Mouse (Mus musculus) MEL (cell line): Measurements from ENCODE around the gene Mgat4c. TPM values are rescaled to one million over a fixed set of nuclear protein-coding genes. Genes with fewer than 3 reads are reported as not detected.

ENCODE experiments used
- DNase-seq: peaks from one replicate; pipeline ENCODE4 v3.0.0; 2011; ENCODE audit warnings: low read depth, low spot score
- H3K27ac ChIP-seq: 2 replicates; pipeline ENCODE4 v1.5.1; 2012; ENCODE audit warnings: low read depth, mild to moderate bottlenecking, control low read depth, low read length, moderate library complexity; ENCODE audit not compliant: control insufficient read depth
- H3K27me3 ChIP-seq, 2 experiments: fragments of 150-350 bp in 1 of 2; sonication (generic) in 1 of 2; 2 replicates each; pipeline ENCODE4 v1.6.1; 2012; ENCODE audit warnings: low read length in 2 of 2, mild to moderate bottlenecking in 2 of 2, improper control_type of control experiment in 1 of 2, moderate library complexity in 1 of 2; ENCODE audit not compliant: insufficient read depth in 2 of 2, control insufficient read depth in 1 of 2
- H3K36me3 ChIP-seq, 2 experiments: 2 replicates each; pipeline ENCODE4 v1.6.1; 2012 to 2014; ENCODE audit warnings: low read length in 2 of 2, improper control_type of control experiment in 1 of 2, inconsistent platforms in 1 of 2, mild to moderate bottlenecking in 1 of 2; ENCODE audit not compliant: insufficient read depth in 2 of 2, control insufficient read depth in 1 of 2
- H3K4me1 ChIP-seq, 2 experiments: fragments of 150-350 bp in 1 of 2; sonication (generic) in 1 of 2; 2 replicates each; pipeline ENCODE4 v1.6.1; 2012; ENCODE audit warnings: low read length in 2 of 2, improper control_type of control experiment in 1 of 2, mild to moderate bottlenecking in 1 of 2; ENCODE audit not compliant: insufficient read depth in 2 of 2, control insufficient read depth in 1 of 2
- H3K4me3 ChIP-seq, 2 experiments: fragments of 150-350 bp in 1 of 2; sonication (generic) in 1 of 2; 2 replicates each; pipeline ENCODE4 v1.5.1; 2012; ENCODE audit warnings: low read depth in 2 of 2, low read length in 2 of 2, mild to moderate bottlenecking in 2 of 2, moderate library complexity in 2 of 2, control low read depth in 1 of 2, improper control_type of control experiment in 1 of 2; ENCODE audit not compliant: control insufficient read depth in 1 of 2, insufficient read depth in 1 of 2
- H3K79me2 ChIP-seq: 2 replicates; pipeline ENCODE4 v1.6.1; 2012; ENCODE audit warnings: mild to moderate bottlenecking, low read length, moderate library complexity; ENCODE audit not compliant: control insufficient read depth, poor library complexity, insufficient read depth
- H3K9ac ChIP-seq: 2 replicates; pipeline ENCODE4 v1.6.1; 2012; ENCODE audit warnings: low read depth, mild to moderate bottlenecking, control low read depth, low read length, moderate library complexity; ENCODE audit not compliant: control insufficient read depth, poor library complexity, severe bottlenecking
- H3K9me3 ChIP-seq: fragments of 150-350 bp; sonication (generic); replicated peaks from 2 replicates; pipeline ENCODE4 v1.6.1; 2012; ENCODE audit warnings: mild to moderate bottlenecking, low read length, improper control_type of control experiment, moderate library complexity; ENCODE audit not compliant: insufficient read depth
- CTCF ChIP-seq, 3 experiments: IDR thresholded peaks in 2 of 3; conservative IDR thresholded peaks in 1 of 3; 2 replicates each; pipeline ENCODE4 v1.5.1; 2011 to 2012; ENCODE audit warnings: low read length in 3 of 3, low read depth in 2 of 3, mild to moderate bottlenecking in 2 of 3, improper control_type of control experiment in 1 of 3, inconsistent platforms in 1 of 3, mixed read lengths in 1 of 3, moderate library complexity in 1 of 3; ENCODE audit not compliant: control insufficient read depth in 1 of 3, insufficient read depth in 1 of 3, poor library complexity in 1 of 3, severe bottlenecking in 1 of 3
- E2F4 ChIP-seq: IDR thresholded peaks from 2 replicates; pipeline ENCODE4 v1.6.1; 2011; ENCODE audit warnings: low read depth, low read length, improper control_type of control experiment, borderline replicate concordance
- EP300 ChIP-seq, 2 experiments: IDR thresholded peaks; 2 replicates each; pipeline ENCODE4 v1.6.1; 2011; ENCODE audit warnings: improper control_type of control experiment in 2 of 2, low read length in 2 of 2, low read depth in 1 of 2, mild to moderate bottlenecking in 1 of 2
- ETS1 ChIP-seq: IDR thresholded peaks from 2 replicates; pipeline ENCODE4 v1.6.1; 2012; ENCODE audit warnings: low read depth, mild to moderate bottlenecking, inconsistent platforms, low read length, improper control_type of control experiment, moderate library complexity
- GATA1 ChIP-seq: IDR thresholded peaks from 2 replicates; pipeline ENCODE4 v1.6.1; 2011; ENCODE audit warnings: low read depth, low read length, improper control_type of control experiment
- HCFC1 ChIP-seq: IDR thresholded peaks from 2 replicates; pipeline ENCODE4 v1.6.1; 2012; ENCODE audit warnings: low read depth, mild to moderate bottlenecking, inconsistent platforms, low read length, improper control_type of control experiment, moderate library complexity
- JUND ChIP-seq: IDR thresholded peaks from 2 replicates; pipeline ENCODE4 v1.6.1; 2011; ENCODE audit warnings: low read depth, mild to moderate bottlenecking, improper control_type of control experiment, low read length
- KAT2A ChIP-seq: conservative IDR thresholded peaks from 2 replicates; pipeline ENCODE4 v1.6.1; 2012; ENCODE audit warnings: low read depth, low read length, improper control_type of control experiment, inconsistent platforms
- MAFK ChIP-seq: IDR thresholded peaks from 2 replicates; pipeline ENCODE4 v1.6.1; 2011; ENCODE audit warnings: low read depth, mild to moderate bottlenecking, low read length, improper control_type of control experiment, borderline replicate concordance
- MAX ChIP-seq: IDR thresholded peaks from 2 replicates; pipeline ENCODE4 v1.6.1; 2011; ENCODE audit warnings: low read length, improper control_type of control experiment
- MAZ ChIP-seq: IDR thresholded peaks from 2 replicates; pipeline ENCODE4 v1.6.1; 2012; ENCODE audit warnings: low read depth, mild to moderate bottlenecking, inconsistent platforms, low read length, improper control_type of control experiment
- MEF2A ChIP-seq: IDR thresholded peaks from 2 replicates; pipeline ENCODE4 v1.6.1; 2014; ENCODE audit warnings: low read depth, mild to moderate bottlenecking, inconsistent platforms, low read length, improper control_type of control experiment; ENCODE audit not compliant: poor library complexity, insufficient replicate concordance, severe bottlenecking; ENCODE audit errors: extremely low read depth
- MXI1 ChIP-seq: IDR thresholded peaks from 2 replicates; pipeline ENCODE4 v1.6.1; 2011; ENCODE audit warnings: mild to moderate bottlenecking, low read depth, low read length, improper control_type of control experiment
- MYB ChIP-seq: IDR thresholded peaks from 2 replicates; pipeline ENCODE4 v1.6.1; 2011; ENCODE audit warnings: mild to moderate bottlenecking, low read depth, low read length, improper control_type of control experiment
- NELFE ChIP-seq: IDR thresholded peaks from 2 replicates; pipeline ENCODE4 v1.6.1; 2011; ENCODE audit warnings: low read depth, low read length, improper control_type of control experiment
- POLR2AphosphoS5 ChIP-seq: IDR thresholded peaks from 2 replicates; pipeline ENCODE4 v1.6.1; 2012; ENCODE audit warnings: low read depth, borderline replicate concordance, mild to moderate bottlenecking, inconsistent platforms, low read length, moderate library complexity, mixed read lengths
- RAD21 ChIP-seq: IDR thresholded peaks from 2 replicates; pipeline ENCODE4 v1.6.1; 2011; ENCODE audit warnings: mild to moderate bottlenecking, low read depth, low read length, improper control_type of control experiment
- RCOR1 ChIP-seq: IDR thresholded peaks from 2 replicates; pipeline ENCODE4 v1.6.1; 2012; ENCODE audit warnings: low read depth, mild to moderate bottlenecking, inconsistent platforms, low read length, improper control_type of control experiment
- SIN3A ChIP-seq: IDR thresholded peaks from 2 replicates; pipeline ENCODE4 v1.6.1; 2012; ENCODE audit warnings: low read length, improper control_type of control experiment, inconsistent platforms
- SMC3 ChIP-seq: IDR thresholded peaks from 2 replicates; pipeline ENCODE4 v1.6.1; 2011; ENCODE audit warnings: low read depth, low read length, improper control_type of control experiment
- TCF12 ChIP-seq: IDR thresholded peaks from 2 replicates; pipeline ENCODE4 v1.6.1; 2014; ENCODE audit warnings: low read depth, mild to moderate bottlenecking, inconsistent platforms, low read length, improper control_type of control experiment, moderate library complexity
- UBTF ChIP-seq: IDR thresholded peaks from 2 replicates; pipeline ENCODE4 v1.6.1; 2012; ENCODE audit warnings: low read depth, mild to moderate bottlenecking, inconsistent platforms, low read length, improper control_type of control experiment, moderate library complexity, borderline replicate concordance; ENCODE audit not compliant: insufficient read depth
- USF2 ChIP-seq, 2 experiments: IDR thresholded peaks; 2 replicates each; pipeline ENCODE4 v1.6.1; 2011 to 2012; ENCODE audit warnings: improper control_type of control experiment in 2 of 2, low read length in 2 of 2, borderline replicate concordance in 1 of 2, inconsistent platforms in 1 of 2, low read depth in 1 of 2, mild to moderate bottlenecking in 1 of 2; ENCODE audit not compliant: insufficient read depth in 1 of 2
- ZC3H11A ChIP-seq: IDR thresholded peaks from 2 replicates; pipeline ENCODE4 v1.6.1; 2012; ENCODE audit warnings: low read depth, mild to moderate bottlenecking, inconsistent platforms, low read length, improper control_type of control experiment
- polyA plus RNA-seq, 2 experiments: library from polyadenylated mRNA; stranded (reverse) in 1 of 2; unstranded in 1 of 2; fragments of >175 nt in 1 of 2; fragments of >200 nt in 1 of 2; gene quantifications; 2 replicates each; pipeline versions ENCODE4 v1.2.1 to v1.2.4; 2012; ENCODE audit warnings: low replicate concordance in 2 of 2, low read depth in 1 of 2; ENCODE audit not compliant: insufficient read length in 2 of 2, insufficient read depth in 1 of 2, missing spikeins in 1 of 2
- total RNA-seq: library from RNA; depleted of rRNA; stranded (reverse); fragments of 300-350 nt; gene quantifications from 2 replicates; pipeline ENCODE4 v1.2.3, GENCODE M21; 2012

The Mgat4c gene
- total and polyA plus RNA-seq, 3 experiments = 0.36 to 3.0 TPM; not detected in 1

DNA sequence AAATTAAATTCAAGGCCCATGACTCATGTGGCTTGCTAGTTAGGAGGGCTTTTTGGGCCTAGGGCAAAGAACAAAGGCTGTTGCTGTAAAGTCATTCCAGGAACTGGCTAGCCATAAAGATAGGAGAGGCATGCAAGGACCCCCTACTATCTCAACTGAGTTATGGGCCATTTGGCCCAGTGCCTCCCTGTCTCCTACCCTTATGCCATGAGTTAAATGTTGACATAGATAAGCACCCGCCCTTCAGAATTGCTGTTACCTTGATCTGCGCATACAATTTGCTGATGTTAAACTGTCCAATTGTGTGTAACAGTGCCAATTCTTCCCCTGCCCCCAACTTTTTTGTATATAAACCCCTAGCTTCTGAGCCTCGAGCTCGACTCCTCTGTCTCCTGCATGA is 692.8 kb downstream of the Mgat4c start:
- Histone ChIP-seq H3K27me3 (no peaks in the 10 kb centered on the region), H3K9me3 (no peaks in the 10 kb centered on the region), H3K9ac (no peak overlapping the region), H3K36me3 (peaks cover 0 to 2% of the 10 kb centered on the region in 2 experiments; a peak in 1 of 4 replicates), H3K4me1 (no peaks in the 10 kb centered on the region; a peak in 1 of 4 replicates), H3K4me3 (peak overlapping the region; percentile 1 to 14; a peak in 3 of 4 replicates), H3K27ac (peak overlapping the region; percentile 58), H3K79me2 (no peaks in the 10 kb centered on the region)
- no peak for TF ChIP-seq MXI1
- no peak for TF ChIP-seq RCOR1
- TF ChIP-seq GATA1 = no peak
- TF ChIP-seq RAD21 = no peak
- TF ChIP-seq ETS1 = 0 out of 2 replicates have a peak, but pooled peaks have one; percentile 7
- no peak for TF ChIP-seq NELFE
- TF ChIP-seq MYB = no peak
- TF ChIP-seq POLR2AphosphoS5 = no peak
- TF ChIP-seq ZC3H11A = no peak
- 0 out of 2 replicates have a peak, but pooled peaks have one; percentile 27 for TF ChIP-seq SIN3A
- no peak for TF ChIP-seq MAX
- no peak for TF ChIP-seq CTCF (IDR thresholded peaks at IDR 0.05 in 2 of 3, conservative IDR thresholded peaks at IDR 0.05 in 1 of 3; ENCODE audit: control insufficient read depth in 1 of 3, insufficient read depth in 1 of 3, low read depth in 2 of 3, low read length in 3 of 3, poor library complexity in 1 of 3, severe bottlenecking in 1 of 3)
- peak in 1 of 2 experiments; percentile 55; a peak in 2 of 4 replicates for TF ChIP-seq EP300 (IDR thresholded peaks at IDR 0.05; ENCODE audit: low read depth in 1 of 2, low read length in 2 of 2)
- no peak for TF ChIP-seq UBTF
- no peak for TF ChIP-seq JUND
- no peak for TF ChIP-seq MEF2A
- TF ChIP-seq HCFC1 = no peak
- TF ChIP-seq MAZ = no peak
- no peak for TF ChIP-seq E2F4
- TF ChIP-seq SMC3 = no peak
- TF ChIP-seq TCF12 = no peak
- TF ChIP-seq USF2 (IDR thresholded peaks at IDR 0.05; ENCODE audit: borderline replicate concordance in 1 of 2, insufficient read depth in 1 of 2, low read depth in 1 of 2, low read length in 2 of 2) = no peak
- no peak for TF ChIP-seq MAFK
- TF ChIP-seq KAT2A = no peak
- peak; percentile 43 for DNase-seq
